Mouse (Mus musculus): ENCODE data around the gene Grn. TPM values are rescaled to one million over a fixed set of nuclear protein-coding genes. Genes with fewer than 3 reads are reported as not detected.
"Not testable (repeated sequence)": the region's sequence is repeated elsewhere in the genome, so short reads cannot be mapped to it uniquely, and the experiment has no call there.

The Grn gene
- polyA plus RNA-seq, 1 experiment: 21.1 TPM

DNA sequence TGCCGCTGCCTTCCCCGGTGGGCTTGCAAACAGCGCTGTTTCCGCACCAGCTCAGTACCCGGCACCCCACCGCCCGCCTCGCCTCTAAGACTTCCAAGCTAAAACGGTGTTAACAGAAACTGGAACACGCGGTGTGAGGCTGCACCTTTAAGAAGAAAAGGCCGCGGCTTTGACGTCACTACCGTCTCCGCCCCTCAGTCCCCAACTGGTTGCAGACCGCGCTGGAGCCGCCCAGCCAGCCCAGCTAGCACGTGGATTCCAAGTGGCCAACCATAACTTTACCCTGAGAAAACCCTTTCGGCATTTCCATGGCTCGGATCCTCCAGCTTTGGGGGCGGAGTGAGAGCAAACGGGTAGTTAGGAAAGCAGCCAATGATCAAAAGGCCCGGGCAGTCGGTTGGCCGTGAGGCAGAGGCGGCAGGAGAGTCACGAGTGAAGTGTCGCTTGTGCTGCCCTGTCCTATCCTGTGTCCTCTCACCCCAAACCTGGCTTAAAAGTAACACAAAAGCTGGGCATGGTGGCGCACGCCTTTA lies 21.7 kb upstream of the Grn start:
- TF ChIP-seq POLR2A (IDR thresholded peaks at IDR 0.05; ENCODE audit: control insufficient read depth, low read depth, low read length) (peak; percentile 95), CTCF (IDR thresholded peaks at IDR 0.05; ENCODE audit: control insufficient read depth, insufficient read depth, insufficient replicate concordance, low read depth, low read length) (no peak)
- H3K27ac ChIP-seq (ENCODE audit: control insufficient read depth, insufficient read depth, low read depth, low read length): peak overlapping the region; percentile 97
- H3K4me1 ChIP-seq (ENCODE audit: control insufficient read depth, insufficient read depth, low read length): peaks cover 19% of the 10 kb centered on the region
- H3K36me3 ChIP-seq (ENCODE audit: control insufficient read depth, insufficient read depth, low read length): no peaks in the 10 kb centered on the region; the same call in 1 of the 2 replicates
- H3K4me3 ChIP-seq (ENCODE audit: control insufficient read depth, low read depth, low read length): peak overlapping the region; percentile 99
- no peaks in the 10 kb centered on the region for H3K27me3 ChIP-seq (ENCODE audit: control insufficient read depth, insufficient read depth, low read length)

DNA sequence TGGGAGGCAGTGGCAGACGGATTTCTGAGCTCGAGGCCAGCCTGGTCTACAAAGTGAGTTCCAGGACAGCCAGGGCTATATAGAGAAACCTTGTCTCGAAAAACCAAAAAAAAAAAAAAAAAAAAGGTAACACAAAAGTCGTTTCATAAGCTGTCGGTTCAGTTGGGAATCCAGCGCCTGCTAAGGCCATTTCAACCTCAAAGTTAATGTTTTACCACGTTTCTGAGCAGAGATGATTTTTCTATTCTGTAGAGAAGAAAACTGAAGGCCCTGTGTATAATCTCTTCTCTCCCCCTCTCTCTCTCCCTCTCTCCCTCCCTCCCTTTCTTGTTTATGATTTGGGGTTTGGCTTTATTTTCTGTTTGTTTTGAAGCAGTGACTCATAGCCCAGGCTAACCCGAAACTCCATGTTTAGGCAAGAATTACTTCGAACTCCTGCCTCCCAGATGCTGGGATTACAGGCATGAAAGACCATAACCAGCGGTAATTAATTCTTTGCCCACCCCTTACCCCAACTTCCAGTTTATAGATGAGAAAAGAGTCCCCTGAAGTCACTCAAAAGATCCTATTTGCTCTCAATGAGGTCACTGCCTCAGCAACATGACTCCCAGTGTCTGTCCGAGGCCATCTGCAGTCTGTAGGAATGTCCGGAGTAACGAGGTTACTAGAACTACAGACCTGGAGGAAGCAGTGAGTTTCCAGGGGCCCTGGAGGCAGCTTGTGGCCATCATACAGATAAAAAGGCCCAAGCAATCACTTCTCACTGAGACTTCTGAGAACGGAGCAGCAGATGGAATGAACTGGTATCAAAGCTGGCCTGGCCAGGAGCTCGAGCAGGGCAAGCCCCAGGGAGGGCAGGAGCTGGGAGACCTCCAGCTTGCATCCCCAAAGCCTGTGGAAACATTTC lies 21.0 kb upstream of the Grn start:
- TF ChIP-seq CTCF (IDR thresholded peaks at IDR 0.05; ENCODE audit: control insufficient read depth, insufficient read depth, insufficient replicate concordance, low read depth, low read length): no peak
- no peak for TF ChIP-seq POLR2A (IDR thresholded peaks at IDR 0.05; ENCODE audit: control insufficient read depth, low read depth, low read length)
- no peaks in the 10 kb centered on the region for H3K27me3 ChIP-seq (ENCODE audit: control insufficient read depth, insufficient read depth, low read length)
- H3K4me3 ChIP-seq (ENCODE audit: control insufficient read depth, low read depth, low read length): peak overlapping the region; percentile 99
- no peaks in the 10 kb centered on the region; the same call in 1 of the 2 replicates for H3K36me3 ChIP-seq (ENCODE audit: control insufficient read depth, insufficient read depth, low read length)
- H3K27ac ChIP-seq (ENCODE audit: control insufficient read depth, insufficient read depth, low read depth, low read length): peak overlapping the region; percentile 97
- peaks cover 19% of the 10 kb centered on the region for H3K4me1 ChIP-seq (ENCODE audit: control insufficient read depth, insufficient read depth, low read length)

DNA sequence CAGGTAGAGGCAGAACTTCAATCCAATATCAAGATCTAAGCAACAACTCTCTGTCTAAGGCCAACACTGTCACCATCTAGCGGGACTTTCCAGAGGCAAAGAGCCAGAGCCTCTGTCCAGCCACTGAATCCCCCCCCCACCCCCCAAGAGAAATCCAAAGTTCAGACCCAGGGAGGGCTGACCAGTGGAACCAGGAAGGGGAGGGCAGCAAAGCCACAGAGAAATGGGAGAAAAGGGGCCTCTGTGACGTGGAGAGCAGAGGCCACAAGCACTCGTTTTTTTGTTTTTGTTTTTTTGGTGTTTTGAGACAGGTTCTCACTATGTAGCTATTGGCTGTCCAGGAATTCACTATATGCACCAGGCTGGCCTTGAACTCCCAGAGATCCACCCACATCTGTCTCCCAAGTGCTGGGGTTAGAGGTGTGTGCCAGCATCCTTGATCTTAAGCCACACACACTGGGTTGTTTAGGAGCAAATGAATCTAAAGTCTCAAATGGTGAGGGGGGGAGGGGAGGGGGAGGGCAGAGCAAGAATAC lies 20.3 kb upstream of the Grn start:
- H3K27me3 ChIP-seq (ENCODE audit: control insufficient read depth, insufficient read depth, low read length): no peaks in the 10 kb centered on the region
- no peaks in the 10 kb centered on the region; the same call in 1 of the 2 replicates for H3K36me3 ChIP-seq (ENCODE audit: control insufficient read depth, insufficient read depth, low read length)
- TF ChIP-seq POLR2A (IDR thresholded peaks at IDR 0.05; ENCODE audit: control insufficient read depth, low read depth, low read length): no peak
- TF ChIP-seq CTCF (IDR thresholded peaks at IDR 0.05; ENCODE audit: control insufficient read depth, insufficient read depth, insufficient replicate concordance, low read depth, low read length): no peak
- H3K4me1 ChIP-seq (ENCODE audit: control insufficient read depth, insufficient read depth, low read length): peaks cover 19% of the 10 kb centered on the region
- peak overlapping the region; percentile 99; the same call in 1 of the 2 replicates for H3K4me3 ChIP-seq (ENCODE audit: control insufficient read depth, low read depth, low read length)
- H3K27ac ChIP-seq (ENCODE audit: control insufficient read depth, insufficient read depth, low read depth, low read length): no peak overlapping the region

DNA sequence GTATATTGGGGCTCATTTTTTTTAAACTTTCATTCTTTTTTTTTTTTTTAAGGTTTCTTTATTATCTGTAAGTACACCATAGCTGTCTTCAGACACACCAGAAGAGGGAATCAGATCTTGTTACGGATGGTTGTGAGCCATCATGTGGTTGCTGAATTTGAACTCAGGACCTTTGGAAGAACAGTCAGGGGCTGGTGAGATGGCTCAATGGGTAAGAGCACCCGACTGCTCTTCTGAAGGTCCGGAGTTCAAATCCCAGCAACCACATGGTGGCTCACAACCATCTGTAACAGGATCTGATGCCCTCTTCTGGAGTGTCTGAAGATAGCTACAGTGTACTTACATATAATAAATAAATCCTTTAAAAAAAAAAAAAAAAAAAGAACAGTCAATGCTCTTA lies 19.8 kb upstream of the Grn start:
- peaks cover 19% of the 10 kb centered on the region for H3K4me1 ChIP-seq (ENCODE audit: control insufficient read depth, insufficient read depth, low read length)
- H3K36me3 ChIP-seq (ENCODE audit: control insufficient read depth, insufficient read depth, low read length); H3K27ac ChIP-seq (ENCODE audit: control insufficient read depth, insufficient read depth, low read depth, low read length); H3K27me3 ChIP-seq (ENCODE audit: control insufficient read depth, insufficient read depth, low read length); H3K4me3 ChIP-seq (ENCODE audit: control insufficient read depth, low read depth, low read length): not testable (repeated sequence)

DNA sequence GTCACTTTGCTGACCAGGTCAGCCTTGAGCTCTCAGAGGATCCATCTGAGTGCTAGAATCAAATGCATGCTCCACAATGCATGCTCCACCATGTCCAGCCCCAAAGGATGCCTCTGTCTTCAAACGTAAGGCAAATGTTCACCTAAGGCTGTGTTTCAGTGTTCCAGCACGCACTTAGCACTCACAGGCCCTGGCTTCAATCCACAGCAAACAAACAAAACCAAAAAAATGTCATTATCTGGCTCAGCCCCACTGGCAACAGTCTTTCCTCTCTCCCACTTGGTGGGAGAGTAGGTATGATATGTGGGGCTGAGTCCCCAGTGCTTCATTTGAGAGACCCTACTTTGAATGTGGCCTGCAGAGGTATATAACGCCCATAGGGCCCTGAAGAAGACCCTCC lies 19.1 kb upstream of the Grn start:
- no peak for TF ChIP-seq CTCF (IDR thresholded peaks at IDR 0.05; ENCODE audit: control insufficient read depth, insufficient read depth, insufficient replicate concordance, low read depth, low read length)
- TF ChIP-seq POLR2A (IDR thresholded peaks at IDR 0.05; ENCODE audit: control insufficient read depth, low read depth, low read length): no peak
- no peak overlapping the region; the same call in 1 of the 2 replicates for H3K27ac ChIP-seq (ENCODE audit: control insufficient read depth, insufficient read depth, low read depth, low read length)

DNA sequence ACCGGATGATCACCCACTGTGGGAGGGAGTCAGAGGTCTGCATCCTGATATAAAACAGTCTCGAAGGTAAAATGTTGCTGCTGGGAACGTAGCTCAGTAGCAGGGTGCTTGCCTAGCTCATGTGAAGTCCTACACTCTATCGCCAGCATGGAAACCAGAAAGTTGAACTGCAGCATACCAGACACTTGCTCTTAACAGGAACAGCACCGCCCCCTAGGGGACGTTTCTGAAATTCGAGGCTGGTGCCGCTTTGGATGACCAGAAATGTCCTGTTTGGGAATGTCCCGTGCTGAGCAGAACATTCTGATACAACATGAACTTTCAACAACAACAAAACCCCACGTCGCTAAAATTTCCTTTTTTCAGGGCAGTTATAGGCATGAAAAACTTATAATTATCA lies 18.4 kb upstream of the Grn start:
- TF ChIP-seq CTCF (IDR thresholded peaks at IDR 0.05; ENCODE audit: control insufficient read depth, insufficient read depth, insufficient replicate concordance, low read depth, low read length): peak; percentile 79; the same call in 1 of the 2 replicates
- no peak for TF ChIP-seq POLR2A (IDR thresholded peaks at IDR 0.05; ENCODE audit: control insufficient read depth, low read depth, low read length)
- Histone ChIP-seq H3K27ac (ENCODE audit: control insufficient read depth, insufficient read depth, low read depth, low read length) (peak overlapping the region; percentile 63), H3K27me3 (ENCODE audit: control insufficient read depth, insufficient read depth, low read length) (no peaks in the 10 kb centered on the region)

More for the DNA sequence above, 19.1 kb upstream of the Grn start:
- Histone ChIP-seq H3K4me1 (ENCODE audit: control insufficient read depth, insufficient read depth, low read length) (peaks cover 13% of the 10 kb centered on the region), H3K4me3 (ENCODE audit: control insufficient read depth, low read depth, low read length) (no peak overlapping the region), H3K27me3 (ENCODE audit: control insufficient read depth, insufficient read depth, low read length) (no peaks in the 10 kb centered on the region), H3K36me3 (ENCODE audit: control insufficient read depth, insufficient read depth, low read length) (no peaks in the 10 kb centered on the region)

DNA sequence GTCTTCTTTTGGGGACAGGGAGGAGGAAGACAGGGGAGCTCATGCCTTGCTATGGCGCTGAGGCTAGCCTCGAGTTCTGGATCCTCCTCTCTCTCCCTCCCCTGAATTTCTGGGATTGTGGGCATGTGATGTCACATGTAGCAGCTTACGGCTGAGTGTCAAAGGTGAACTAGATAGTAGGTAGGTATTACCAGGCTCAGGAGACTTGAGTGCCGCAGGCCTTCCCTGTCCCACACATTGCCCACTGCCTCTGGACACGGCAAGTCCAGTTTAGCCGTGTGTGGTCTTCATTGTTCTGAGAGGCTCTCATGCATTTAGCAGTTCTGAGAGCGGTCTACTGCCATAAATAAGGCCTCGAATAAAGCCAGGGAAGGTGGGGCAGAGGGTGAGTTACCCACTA lies 17.1 kb upstream of the Grn start:
- no peaks in the 10 kb centered on the region for H3K27me3 ChIP-seq (ENCODE audit: control insufficient read depth, insufficient read depth, low read length)
- peaks cover 8% of the 10 kb centered on the region for H3K4me1 ChIP-seq (ENCODE audit: control insufficient read depth, insufficient read depth, low read length)
- H3K4me3 ChIP-seq (ENCODE audit: control insufficient read depth, low read depth, low read length): no peak overlapping the region
- H3K36me3 ChIP-seq (ENCODE audit: control insufficient read depth, insufficient read depth, low read length): no peaks in the 10 kb centered on the region
- TF ChIP-seq CTCF (IDR thresholded peaks at IDR 0.05; ENCODE audit: control insufficient read depth, insufficient read depth, insufficient replicate concordance, low read depth, low read length) (no peak), POLR2A (IDR thresholded peaks at IDR 0.05; ENCODE audit: control insufficient read depth, low read depth, low read length) (no peak)
- no peak overlapping the region for H3K27ac ChIP-seq (ENCODE audit: control insufficient read depth, insufficient read depth, low read depth, low read length)

More for the DNA sequence above, 18.4 kb upstream of the Grn start:
- Histone ChIP-seq H3K36me3 (ENCODE audit: control insufficient read depth, insufficient read depth, low read length) (no peaks in the 10 kb centered on the region), H3K4me1 (ENCODE audit: control insufficient read depth, insufficient read depth, low read length) (peaks cover 8% of the 10 kb centered on the region), H3K4me3 (ENCODE audit: control insufficient read depth, low read depth, low read length) (no peak overlapping the region)
